Mouse (Mus musculus): ENCODE measurements at regions not wholly inside any gene's neighbourhood (a gene's known extent, or its start where the extent isn't known, plus 50 kb on each side); places are given as distances from the start of the nearest gene placed in this dataset.

- 80% methylated on average over 1 of the region's 1 CpGs for WGBS
- Histone ChIP-seq H3K27ac (no peak overlapping the region), H3K4me3 (replicated peaks; ENCODE audit: low read length) (no peak overlapping the region), H3K9ac (no peak overlapping the region), H3K27me3 (ENCODE audit: control insufficient read depth, insufficient read depth, low read length) (no peaks in the 10 kb centered on the region), H3K4me1 (replicated peaks; ENCODE audit: control insufficient read depth, insufficient read depth, low read length) (no peaks in the 10 kb centered on the region), H3K9me3 (ENCODE audit: control insufficient read depth, low read length) (no peaks in the 10 kb centered on the region), H3K36me3 (replicated peaks; ENCODE audit: control insufficient read depth, insufficient read depth) (no peaks in the 10 kb centered on the region), H3K4me2 (replicated peaks) (no peak overlapping the region)
- ATAC-seq (ENCODE audit: low FRiP score): no peak
- no peak for DNase-seq (ENCODE audit: low spot score)
Measured at GRCm38 (mm10) chr5:12209631-12210030, 173.6 kb upstream of the Sema3d start.

GRCm38 (mm10) chr5:12213448-12213847 is 169.7 kb upstream of the Sema3d start:
- no peak overlapping the region for H3K9ac ChIP-seq
- H3K27ac ChIP-seq: no peak overlapping the region
- no peak overlapping the region for H3K4me2 ChIP-seq (replicated peaks)
- WGBS: 89% methylated on average over 3 of the region's 3 CpGs
- no peak for ATAC-seq (ENCODE audit: low FRiP score)
- no peak for DNase-seq (ENCODE audit: low spot score)
- no peaks in the 10 kb centered on the region for H3K9me3 ChIP-seq (ENCODE audit: control insufficient read depth, low read length)
- no peaks in the 10 kb centered on the region for H3K36me3 ChIP-seq (replicated peaks; ENCODE audit: control insufficient read depth, insufficient read depth)
- no peaks in the 10 kb centered on the region for H3K27me3 ChIP-seq (ENCODE audit: control insufficient read depth, insufficient read depth, low read length)
- no peaks in the 10 kb centered on the region for H3K4me1 ChIP-seq (replicated peaks; ENCODE audit: control insufficient read depth, insufficient read depth, low read length)
- no peak overlapping the region for H3K4me3 ChIP-seq (replicated peaks; ENCODE audit: low read length)

DNA sequence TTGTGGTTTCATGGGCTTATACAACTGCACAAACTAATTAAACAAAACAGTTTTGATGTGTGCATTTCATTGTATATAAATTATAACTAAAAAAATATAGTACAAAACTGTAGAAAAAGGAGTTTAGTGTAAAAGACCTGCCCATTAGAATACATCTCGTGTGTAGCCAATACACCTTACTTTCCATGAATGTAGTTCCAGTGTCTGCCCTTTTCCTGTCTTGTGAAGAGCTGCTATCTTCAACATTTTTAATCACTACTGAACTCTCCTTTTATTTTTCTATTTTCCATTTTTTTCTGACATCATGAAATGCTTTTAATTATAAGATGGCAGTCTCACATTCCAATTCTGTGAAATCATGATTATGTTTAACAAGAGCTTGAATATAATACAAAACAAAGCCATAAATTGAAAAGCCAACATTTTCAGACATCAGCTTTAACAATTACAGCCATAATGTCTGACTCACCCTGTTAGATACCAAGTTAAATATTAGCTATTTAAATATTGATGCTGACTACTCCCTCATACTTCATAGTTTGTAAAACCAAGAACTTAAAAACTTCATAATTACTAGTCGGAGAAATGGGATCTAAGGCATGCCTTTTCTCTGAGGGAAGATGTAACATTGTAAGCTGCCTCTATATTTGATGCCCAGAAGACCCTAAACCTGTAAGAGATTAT is 163.6 kb upstream of the Sema3d start:
- Histone ChIP-seq H3K4me1 (replicated peaks; ENCODE audit: control insufficient read depth, insufficient read depth, low read length) (no peaks in the 10 kb centered on the region), H3K36me3 (replicated peaks; ENCODE audit: control insufficient read depth, insufficient read depth) (no peaks in the 10 kb centered on the region), H3K4me2 (replicated peaks) (no peak overlapping the region), H3K9ac (no peak overlapping the region), H3K27ac (no peak overlapping the region), H3K4me3 (replicated peaks; ENCODE audit: low read length) (no peak overlapping the region), H3K9me3 (ENCODE audit: control insufficient read depth, low read length) (no peaks in the 10 kb centered on the region), H3K27me3 (ENCODE audit: control insufficient read depth, insufficient read depth, low read length) (no peaks in the 10 kb centered on the region)
- 92% methylated on average over 2 of the region's 2 CpGs for WGBS
- no peak for DNase-seq (ENCODE audit: low spot score)
- ATAC-seq (ENCODE audit: low FRiP score): no peak

DNA sequence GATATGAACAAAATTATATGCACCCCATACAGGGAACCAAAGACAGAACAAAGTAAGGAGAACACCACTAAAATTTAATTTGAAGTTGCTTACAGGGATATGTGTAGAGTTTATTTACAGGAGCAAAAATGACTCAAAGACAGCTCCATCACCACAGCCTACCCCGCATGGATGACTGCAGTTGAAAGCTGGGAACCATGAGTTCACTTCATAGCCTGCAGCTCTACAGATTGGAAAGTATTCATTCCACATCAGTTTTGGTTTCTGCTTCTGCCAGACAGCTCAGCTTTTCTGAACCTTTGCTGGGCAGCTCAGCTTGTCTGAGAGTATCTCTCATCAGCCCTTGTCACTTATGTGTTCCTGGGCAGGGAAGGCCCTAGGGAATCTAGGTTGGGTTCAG is 160.6 kb upstream of the Sema3d start:
- Histone ChIP-seq H3K27ac (no peak overlapping the region), H3K4me2 (replicated peaks) (no peak overlapping the region), H3K9me3 (ENCODE audit: control insufficient read depth, low read length) (no peaks in the 10 kb centered on the region), H3K36me3 (replicated peaks; ENCODE audit: control insufficient read depth, insufficient read depth) (no peaks in the 10 kb centered on the region), H3K9ac (no peak overlapping the region), H3K4me3 (replicated peaks; ENCODE audit: low read length) (no peak overlapping the region), H3K27me3 (ENCODE audit: control insufficient read depth, insufficient read depth, low read length) (no peaks in the 10 kb centered on the region), H3K4me1 (replicated peaks; ENCODE audit: control insufficient read depth, insufficient read depth, low read length) (no peaks in the 10 kb centered on the region)
- 100% methylated on average over 1 of the region's 1 CpGs for WGBS
- no peak for ATAC-seq (ENCODE audit: low FRiP score)
- no peak for DNase-seq (ENCODE audit: low spot score)

GRCm38 (mm10) chr5:12233377-12234096 is 149.6 kb upstream of the Sema3d start:
- ATAC-seq (ENCODE audit: low FRiP score) (no peak), DNase-seq (ENCODE audit: low spot score) (no peak)
- 65% methylated on average over 5 of the region's 5 CpGs for WGBS
- no peaks in the 10 kb centered on the region for H3K9me3 ChIP-seq (ENCODE audit: control insufficient read depth, low read length)
- H3K36me3 ChIP-seq (replicated peaks; ENCODE audit: control insufficient read depth, insufficient read depth): no peaks in the 10 kb centered on the region
- H3K4me3 ChIP-seq (replicated peaks; ENCODE audit: low read length): no peak overlapping the region
- H3K27me3 ChIP-seq (ENCODE audit: control insufficient read depth, insufficient read depth, low read length): no peaks in the 10 kb centered on the region
- H3K27ac ChIP-seq: no peak overlapping the region
- H3K4me2 ChIP-seq (replicated peaks): no peak overlapping the region
- H3K9ac ChIP-seq: no peak overlapping the region
- no peaks in the 10 kb centered on the region for H3K4me1 ChIP-seq (replicated peaks; ENCODE audit: control insufficient read depth, insufficient read depth, low read length)

GRCm38 (mm10) chr5:12243179-12243805 is 139.9 kb upstream of the Sema3d start:
- Histone ChIP-seq H3K4me1 (replicated peaks; ENCODE audit: control insufficient read depth, insufficient read depth, low read length) (no peaks in the 10 kb centered on the region), H3K27me3 (ENCODE audit: control insufficient read depth, insufficient read depth, low read length) (no peaks in the 10 kb centered on the region), H3K4me3 (replicated peaks; ENCODE audit: low read length) (no peak overlapping the region), H3K9ac (no peak overlapping the region), H3K36me3 (replicated peaks; ENCODE audit: control insufficient read depth, insufficient read depth) (no peaks in the 10 kb centered on the region), H3K9me3 (ENCODE audit: control insufficient read depth, low read length) (no peaks in the 10 kb centered on the region), H3K4me2 (replicated peaks) (no peak overlapping the region), H3K27ac (no peak overlapping the region)
- WGBS: 71% methylated on average over 9 of the region's 9 CpGs
- DNase-seq (ENCODE audit: low spot score): no peak
- ATAC-seq (ENCODE audit: low FRiP score): no peak

GRCm38 (mm10) chr5:12293685-12294084 is 89.5 kb upstream of the Sema3d start:
- no peak overlapping the region for H3K9ac ChIP-seq
- H3K36me3 ChIP-seq (replicated peaks; ENCODE audit: control insufficient read depth, insufficient read depth): no peaks in the 10 kb centered on the region
- ATAC-seq (ENCODE audit: low FRiP score) (no peak), DNase-seq (ENCODE audit: low spot score) (no peak)
- H3K4me1 ChIP-seq (replicated peaks; ENCODE audit: control insufficient read depth, insufficient read depth, low read length): no peaks in the 10 kb centered on the region
- no peak overlapping the region for H3K4me2 ChIP-seq (replicated peaks)
- H3K9me3 ChIP-seq (ENCODE audit: control insufficient read depth, low read length): no peaks in the 10 kb centered on the region
- 75% methylated on average over 4 of the region's 4 CpGs for WGBS
- no peak overlapping the region for H3K27ac ChIP-seq
- H3K4me3 ChIP-seq (replicated peaks; ENCODE audit: low read length): no peak overlapping the region
- no peaks in the 10 kb centered on the region for H3K27me3 ChIP-seq (ENCODE audit: control insufficient read depth, insufficient read depth, low read length)

DNA sequence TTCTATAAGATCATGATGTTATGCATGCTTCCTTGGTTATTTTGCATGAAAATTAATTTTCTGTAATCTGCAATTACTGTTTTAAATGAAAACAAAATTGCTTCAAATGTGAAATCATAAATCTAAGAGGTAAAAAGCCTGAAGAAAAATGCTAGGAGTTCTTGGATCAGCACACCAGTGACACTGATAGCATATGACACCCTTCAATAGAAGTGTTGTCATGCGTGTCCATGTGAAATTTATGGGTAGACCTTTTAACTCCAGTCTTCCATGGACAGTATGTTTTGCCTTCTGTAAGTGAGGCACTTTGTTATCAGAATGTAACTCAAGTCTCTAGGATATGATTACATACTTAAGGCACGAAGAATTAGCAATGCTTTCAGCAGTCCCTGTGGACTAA is 85.9 kb upstream of the Sema3d start:
- H3K9ac ChIP-seq: no peak overlapping the region
- H3K27ac ChIP-seq: no peak overlapping the region
- H3K4me3 ChIP-seq (replicated peaks; ENCODE audit: low read length): no peak overlapping the region
- no peaks in the 10 kb centered on the region for H3K9me3 ChIP-seq (ENCODE audit: control insufficient read depth, low read length)
- no peaks in the 10 kb centered on the region for H3K27me3 ChIP-seq (ENCODE audit: control insufficient read depth, insufficient read depth, low read length)
- H3K4me1 ChIP-seq (replicated peaks; ENCODE audit: control insufficient read depth, insufficient read depth, low read length): no peaks in the 10 kb centered on the region
- H3K4me2 ChIP-seq (replicated peaks): no peak overlapping the region
- 77% methylated on average over 2 of the region's 2 CpGs for WGBS
- DNase-seq (ENCODE audit: low spot score): no peak
- ATAC-seq (ENCODE audit: low FRiP score): no peak
- H3K36me3 ChIP-seq (replicated peaks; ENCODE audit: control insufficient read depth, insufficient read depth): no peaks in the 10 kb centered on the region

- H3K27me3 ChIP-seq (ENCODE audit: control insufficient read depth, insufficient read depth, low read length): no peaks in the 10 kb centered on the region
- no peak overlapping the region for H3K9ac ChIP-seq
- no peak overlapping the region for H3K4me3 ChIP-seq (replicated peaks; ENCODE audit: low read length)
- H3K4me1 ChIP-seq (replicated peaks; ENCODE audit: control insufficient read depth, insufficient read depth, low read length): no peaks in the 10 kb centered on the region
- H3K4me2 ChIP-seq (replicated peaks): no peak overlapping the region
- 75% methylated on average over 4 of the region's 4 CpGs for WGBS
- H3K9me3 ChIP-seq (ENCODE audit: control insufficient read depth, low read length): no peaks in the 10 kb centered on the region
- DNase-seq (ENCODE audit: low spot score): no peak
- no peak overlapping the region for H3K27ac ChIP-seq
- no peak for ATAC-seq (ENCODE audit: low FRiP score)
- H3K36me3 ChIP-seq (replicated peaks; ENCODE audit: control insufficient read depth, insufficient read depth): no peaks in the 10 kb centered on the region
Measured at GRCm38 (mm10) chr5:12301833-12302808, 81.1 kb upstream of the Sema3d start.
